Mouse (Mus musculus): ENCODE data around the gene Pdpk1.

Gene Pdpk1

DNA sequence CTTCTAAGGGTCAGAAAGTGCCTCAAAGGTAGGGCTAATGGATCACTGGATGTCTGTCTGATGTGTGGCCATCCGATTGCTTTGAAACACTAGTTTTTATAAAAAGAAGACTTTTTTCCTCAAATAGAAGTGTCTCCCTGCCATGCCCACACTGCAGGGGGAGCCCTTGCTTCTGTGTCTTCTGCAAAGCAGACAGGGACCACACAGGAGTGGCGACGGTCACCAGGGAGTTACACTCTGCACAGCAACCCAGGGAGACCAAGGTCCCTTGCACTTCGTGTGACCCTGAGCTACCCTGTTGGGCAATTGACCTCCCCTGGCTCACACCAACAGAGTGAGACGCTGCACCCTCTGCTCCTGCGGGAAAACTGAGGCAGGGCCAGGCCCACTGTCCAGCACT lies 113.8 kb downstream of the Pdpk1 start:
- DNase-seq (ENCODE audit: low read depth, low spot score) = no peak

DNA sequence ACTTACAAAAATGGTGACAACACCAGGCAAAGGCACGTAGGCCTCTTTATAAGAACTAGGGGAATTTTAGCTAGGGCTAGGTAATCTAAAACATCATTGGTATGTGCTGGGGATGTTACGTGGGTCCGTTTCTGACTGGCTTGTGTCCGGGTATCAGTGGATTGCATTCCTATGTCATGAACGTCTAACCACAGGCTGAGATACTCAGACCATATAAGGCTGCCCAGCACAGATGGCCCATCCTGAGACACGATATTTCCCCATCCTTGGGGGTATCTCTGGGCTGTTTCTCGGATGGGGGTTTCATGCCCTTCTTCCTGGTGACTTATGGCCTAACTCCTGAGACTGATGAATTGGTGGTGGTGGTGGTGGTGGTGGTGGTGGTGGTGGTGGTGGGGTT lies 115.6 kb downstream of the Pdpk1 start:
- no peak for DNase-seq (ENCODE audit: low read depth, low spot score)

- no peak for DNase-seq (ENCODE audit: low read depth, low spot score)
These were observed 120.2 kb downstream of the Pdpk1 start for GRCm38 (mm10) chr17:24030551-24030950.

- DNase-seq (ENCODE audit: low read depth, low spot score) = no peak
These were observed 121.2 kb downstream of the Pdpk1 start for GRCm38 (mm10) chr17:24029477-24029876.

All from CD4-positive, CD25-positive, alpha-beta regulatory T cell, adult 2 months (primary cell).